Mouse (Mus musculus) hematopoietic multipotent progenitor cell, adult 10-12 weeks (in vitro differentiated cells): Measurements from ENCODE around the gene Gpc4. TPM values are rescaled to one million over a fixed set of nuclear protein-coding genes. Genes with fewer than 3 reads are reported as not detected.

Experiments
- polyA plus RNA-seq: library from polyadenylated mRNA; stranded (reverse); fragments of >175 nt; gene quantifications from 2 replicates; pipeline ENCODE4 v1.2.3, GENCODE M21; 2012; ENCODE audit warnings: low replicate concordance

Gpc4 gene
- 1.6 and 1.9 TPM in 2 replicates for polyA plus RNA-seq

GRCm38 (mm10) chrX:52164738-52165554, at the start of gene Gpc4:
Gene Gpc4, minus strand, starts transcription at chrX:52165252.

Other genes starting within 250 kb of the Gpc4 start
- gene 1700080O16Rik, start 192.5 kb downstream of the Gpc4 start, polyA plus RNA-seq, result not detected in 2 replicates